Mouse (Mus musculus): ENCODE measurements around the gene Cyp1a2.
"Not testable (repeated sequence)": the region's sequence is repeated elsewhere in the genome, so short reads cannot be mapped to it uniquely, and the experiment has no call there.

The Cyp1a2 gene

DNA sequence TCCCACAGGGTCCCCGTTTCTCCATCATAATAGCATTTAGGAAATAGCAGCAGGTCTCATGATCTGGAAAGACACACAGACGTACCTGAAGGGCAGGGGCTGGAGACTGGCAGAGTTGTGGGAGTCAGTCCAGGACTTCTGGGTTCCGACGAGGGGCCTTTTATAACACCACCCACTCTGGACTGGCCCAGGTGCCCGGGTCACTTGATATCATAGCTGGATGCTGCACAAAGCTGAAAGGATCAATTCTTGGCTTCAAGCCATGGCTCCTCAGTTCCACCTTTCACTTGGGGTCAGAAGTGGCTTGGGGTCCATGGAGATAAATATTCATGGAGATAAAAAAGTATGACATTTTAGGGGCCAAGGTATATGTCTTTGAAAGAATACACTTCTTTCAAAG, at the start of gene Cyp1a2:
Cyp1a2 (minus strand) TSS at position 184 of the 400 bp plus-strand sequence.
- DNase-seq (ENCODE audit: low spot score) = no peak

DNA sequence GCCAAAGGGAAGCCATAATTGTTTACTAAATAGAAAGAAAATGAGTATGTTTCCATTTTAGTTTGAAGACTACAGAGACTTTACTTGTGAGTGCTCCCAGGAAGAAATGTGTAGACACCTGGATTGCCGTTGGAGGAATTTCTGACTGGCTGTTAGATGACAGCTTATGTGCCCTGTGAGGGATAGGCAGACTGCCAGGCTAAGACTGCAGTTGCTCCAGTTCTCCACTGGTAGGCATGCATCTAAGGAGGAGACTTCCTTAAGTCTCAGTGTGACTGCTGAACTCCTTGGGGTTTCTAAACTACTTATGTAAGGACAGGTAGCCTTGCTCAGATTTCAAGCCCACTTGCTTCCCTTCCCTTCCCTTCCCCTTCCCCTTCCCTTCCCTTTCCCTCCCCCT, 44.8 kb upstream of the Cyp1a2 start:
- DNase-seq (ENCODE audit: low spot score) = no peak

DNA sequence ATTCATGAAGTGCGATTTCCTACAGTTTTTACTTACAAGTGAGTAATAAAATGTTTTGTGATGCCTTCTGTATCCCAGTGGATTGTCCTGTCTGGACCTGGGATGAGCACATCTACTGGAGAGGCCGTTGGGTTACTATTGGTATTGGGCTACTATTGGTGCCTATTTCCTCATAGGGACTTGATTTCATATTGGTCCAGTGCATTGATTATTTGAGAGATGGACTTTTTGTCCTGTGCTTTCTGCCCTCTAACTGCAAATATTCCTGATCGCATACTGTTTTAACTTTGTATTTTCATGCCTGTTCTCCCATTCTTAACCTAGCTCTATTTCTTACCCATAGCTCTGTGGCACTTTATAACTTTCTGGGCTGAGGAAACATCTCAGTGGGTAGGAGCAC, 41.2 kb upstream of the Cyp1a2 start:
- no peak for DNase-seq (ENCODE audit: low spot score)

DNA sequence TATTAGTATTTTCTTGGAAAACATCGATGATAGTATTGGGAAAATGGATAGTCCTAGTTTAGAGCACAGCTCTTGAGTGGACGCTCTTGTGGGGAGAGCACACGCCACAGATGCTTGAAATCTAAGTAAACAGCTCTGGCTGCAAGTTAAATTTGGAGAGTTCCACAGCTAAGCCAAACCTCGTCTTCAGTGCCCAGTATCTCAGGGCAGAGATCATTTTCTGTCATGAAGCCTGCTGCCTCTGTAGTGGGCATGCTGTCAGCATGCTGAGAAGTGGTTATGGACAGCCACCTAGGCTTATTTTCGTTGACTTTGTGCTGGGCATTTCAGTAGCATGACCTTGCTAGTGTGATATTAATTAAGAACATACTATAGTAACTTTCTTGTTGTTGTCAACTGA, 40.3 kb upstream of the Cyp1a2 start:
- DNase-seq (ENCODE audit: low spot score) = no peak

DNA sequence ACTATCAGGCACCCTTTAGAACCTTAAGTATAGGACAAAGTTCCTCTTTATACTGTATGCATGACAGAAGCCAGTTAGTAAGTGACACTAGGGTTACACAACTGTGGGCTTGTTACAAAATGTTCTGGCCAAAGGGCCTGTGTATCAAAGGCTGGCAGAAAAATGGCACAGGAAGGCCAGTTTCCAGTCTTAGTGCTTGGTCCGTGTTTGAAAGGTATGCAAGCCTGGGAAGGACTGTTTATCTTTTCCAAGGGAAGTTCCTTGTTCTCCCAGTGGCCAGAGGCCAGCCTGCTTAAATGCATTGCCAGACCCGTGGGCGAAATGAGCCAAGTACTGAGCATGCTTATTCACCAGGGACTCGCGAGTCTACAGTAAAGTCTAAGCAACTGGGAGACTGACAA, 39.8 kb upstream of the Cyp1a2 start:
- DNase-seq (ENCODE audit: low spot score) = no peak

DNA sequence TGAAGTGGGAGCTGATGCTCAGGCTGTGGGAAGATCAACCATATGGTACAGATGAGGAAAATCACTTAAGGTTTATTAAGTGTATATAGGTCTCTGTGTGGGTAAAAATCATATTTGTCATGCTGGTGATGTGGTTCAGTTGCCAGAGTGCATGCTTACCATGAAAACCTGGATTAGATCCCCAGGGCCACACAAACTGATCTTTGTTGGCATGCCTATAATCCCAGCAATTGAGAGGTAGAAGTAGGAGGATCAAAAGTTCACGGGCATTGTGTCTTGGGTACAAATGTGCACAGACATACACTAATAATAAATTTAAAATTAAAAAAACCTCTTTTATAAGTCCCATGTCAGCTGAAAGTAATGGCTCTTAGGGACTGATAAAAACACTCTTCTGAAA, 38.9 kb upstream of the Cyp1a2 start:
- DNase-seq (ENCODE audit: low spot score) = no peak

DNA sequence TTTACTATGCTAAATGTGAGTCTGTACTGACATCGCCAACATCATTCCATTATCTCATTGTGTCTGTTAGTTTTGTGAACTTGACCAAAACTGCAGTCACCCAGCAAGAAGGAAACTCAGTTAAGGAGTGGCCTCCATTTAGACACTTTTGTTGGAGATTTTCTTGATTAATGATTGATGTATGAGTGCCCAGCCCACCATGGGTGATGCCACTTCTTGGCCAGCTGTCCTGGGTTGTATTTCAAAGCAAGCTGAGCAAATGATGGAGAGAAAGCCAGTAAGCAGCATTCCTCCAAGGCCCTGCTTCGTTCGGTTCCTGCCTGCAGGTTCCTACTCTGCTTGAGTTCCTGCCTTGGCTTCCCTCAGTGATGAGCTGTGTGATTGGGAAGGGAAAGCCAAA, 37.2 kb upstream of the Cyp1a2 start:
- DNase-seq (ENCODE audit: low spot score) = no peak

DNA sequence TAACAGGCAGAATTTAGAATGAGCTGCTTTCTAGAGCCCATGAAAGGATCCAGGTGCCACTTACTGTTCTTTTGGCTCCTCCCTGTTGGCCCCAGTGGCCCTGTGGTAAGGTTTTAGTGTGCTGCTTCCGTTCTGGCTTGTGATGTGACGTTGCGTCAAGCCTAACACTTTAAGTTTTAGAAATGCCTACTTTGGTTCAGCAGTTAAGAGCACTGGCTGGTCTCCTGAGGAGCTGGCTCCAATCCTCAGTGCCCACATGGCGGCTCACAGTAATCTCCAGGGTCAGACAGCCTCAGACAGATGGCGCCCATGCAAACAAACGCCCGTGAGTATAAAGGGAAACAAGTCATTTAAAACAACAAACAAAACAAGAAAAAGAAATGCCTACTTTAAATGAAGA, 34.9 kb upstream of the Cyp1a2 start:
- no peak for DNase-seq (ENCODE audit: low spot score)

DNA sequence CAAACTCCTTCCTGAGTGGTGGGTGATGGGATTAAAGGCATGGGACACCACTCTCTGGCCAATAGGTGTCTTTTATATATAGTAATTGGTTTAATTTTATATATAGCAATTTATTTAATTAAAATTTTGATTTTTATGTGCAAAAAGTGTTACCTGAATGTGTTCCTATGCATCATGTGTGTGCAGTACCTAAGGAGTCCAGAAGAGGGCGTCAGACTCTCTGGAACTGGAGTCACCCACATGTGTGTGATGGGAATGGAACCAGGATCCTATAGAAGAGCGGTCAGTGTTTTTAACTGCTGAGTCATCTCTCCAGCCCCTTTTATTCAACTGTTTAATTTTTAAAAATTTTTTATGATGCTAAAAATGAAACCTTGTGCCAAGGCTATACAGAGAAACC, 28.7 kb upstream of the Cyp1a2 start:
- no peak for DNase-seq (ENCODE audit: low spot score)

DNA sequence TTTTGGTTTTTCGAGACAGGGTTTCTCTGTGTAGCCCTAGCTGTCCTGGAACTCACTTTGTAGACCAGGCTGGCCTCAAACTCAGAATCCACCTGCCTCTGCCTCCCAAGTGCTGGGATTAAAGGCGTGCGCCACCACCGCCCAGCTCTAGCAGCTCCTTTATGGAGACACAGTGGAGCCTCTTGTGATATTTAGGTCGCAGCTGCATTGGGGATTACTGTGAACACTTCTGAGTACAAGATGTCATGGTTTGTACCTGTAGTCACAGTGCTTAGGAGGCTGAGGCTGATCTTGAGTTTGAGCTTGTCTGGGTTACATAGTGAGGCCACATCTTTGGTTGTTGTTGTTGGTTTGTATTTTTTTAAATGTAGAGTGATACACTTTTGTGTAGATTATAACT, 26.7 kb upstream of the Cyp1a2 start:
- DNase-seq (ENCODE audit: low spot score) = not testable (repeated sequence)

DNA sequence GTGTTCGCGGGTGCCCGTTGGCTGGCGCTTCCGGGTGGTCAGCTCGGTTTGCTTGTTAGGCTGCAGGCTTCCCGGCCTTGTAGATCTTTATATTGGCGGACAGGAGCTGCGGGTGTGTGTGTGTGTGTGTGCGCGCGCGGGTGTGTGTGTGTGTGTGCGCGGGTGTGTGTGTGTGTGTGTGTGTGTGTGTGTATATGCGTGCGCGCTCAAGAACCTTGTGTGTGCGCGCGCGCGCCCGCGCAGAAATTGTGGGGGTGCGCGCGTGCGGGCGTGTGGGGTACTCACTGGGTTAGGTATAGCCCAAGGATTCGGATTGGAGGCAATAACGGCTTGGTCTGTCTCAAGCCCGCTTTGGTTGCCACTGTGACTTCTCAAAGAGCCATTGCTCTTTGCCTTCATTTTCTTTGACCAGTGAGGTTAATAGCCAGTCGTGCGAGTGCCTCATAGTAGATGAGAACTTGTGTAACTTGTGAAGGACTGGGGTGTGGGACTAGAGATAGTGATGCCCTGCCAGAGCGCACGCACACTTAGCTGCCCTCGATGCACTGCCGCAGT, 25.3 kb upstream of the Cyp1a2 start:
- no peak for DNase-seq (ENCODE audit: low spot score)

DNA sequence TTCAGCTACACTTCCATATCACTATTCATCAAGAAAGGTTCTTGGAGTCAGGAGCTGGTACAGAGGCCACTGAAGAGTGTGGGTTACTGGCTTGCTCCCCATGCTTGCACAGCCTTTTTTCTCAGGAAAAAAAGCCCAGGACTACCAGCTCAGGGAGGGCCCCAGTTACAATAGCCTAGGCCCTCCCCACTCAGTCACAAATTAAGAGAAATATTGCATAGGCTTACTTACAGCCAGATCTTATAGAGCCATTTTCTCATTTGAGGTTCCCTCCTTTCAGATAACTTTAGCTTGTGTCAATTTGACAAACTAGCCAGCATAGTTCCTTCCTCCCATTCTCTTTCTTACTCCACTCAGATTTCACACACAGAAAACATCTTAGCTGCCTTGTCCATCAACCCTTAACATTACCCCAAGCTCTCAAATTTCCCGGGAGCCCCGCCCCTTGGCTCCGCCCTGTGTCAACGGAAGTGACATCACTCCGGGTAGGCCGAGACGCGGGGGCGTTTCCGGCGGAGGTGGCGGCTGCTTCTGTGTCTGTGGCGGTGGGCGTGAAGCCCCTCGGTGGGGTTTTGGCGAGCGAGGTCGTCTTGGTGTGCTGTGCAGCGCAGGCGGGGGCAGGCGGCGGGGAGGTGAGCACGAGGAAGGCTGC, 24.7 kb upstream of the Cyp1a2 start, which contains the start of gene Edc3:
Edc3 (plus strand) TSS at position 473 of the 652 bp plus-strand sequence.
- peak; percentile 82 for DNase-seq (ENCODE audit: low spot score)

DNA sequence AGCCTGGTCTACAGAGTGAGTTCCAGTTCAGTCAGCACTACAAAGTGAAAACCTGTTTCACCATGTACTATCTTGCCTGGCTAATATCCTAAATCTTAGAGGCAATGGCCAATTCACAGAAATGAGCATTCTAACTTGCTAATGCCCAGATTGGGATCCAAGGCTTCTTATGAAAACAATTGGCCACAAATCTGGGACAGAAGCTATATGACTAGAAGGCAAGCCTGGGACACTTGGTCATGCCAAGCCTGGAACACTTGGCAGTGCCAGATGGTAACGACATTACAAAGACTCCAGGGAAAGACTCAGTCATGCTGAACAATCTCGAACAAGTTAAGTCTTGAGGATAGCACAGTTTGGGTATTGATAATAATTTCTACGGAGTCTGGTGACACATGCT, 23.0 kb upstream of the Cyp1a2 start:
- DNase-seq (ENCODE audit: low spot score) = no peak

DNA sequence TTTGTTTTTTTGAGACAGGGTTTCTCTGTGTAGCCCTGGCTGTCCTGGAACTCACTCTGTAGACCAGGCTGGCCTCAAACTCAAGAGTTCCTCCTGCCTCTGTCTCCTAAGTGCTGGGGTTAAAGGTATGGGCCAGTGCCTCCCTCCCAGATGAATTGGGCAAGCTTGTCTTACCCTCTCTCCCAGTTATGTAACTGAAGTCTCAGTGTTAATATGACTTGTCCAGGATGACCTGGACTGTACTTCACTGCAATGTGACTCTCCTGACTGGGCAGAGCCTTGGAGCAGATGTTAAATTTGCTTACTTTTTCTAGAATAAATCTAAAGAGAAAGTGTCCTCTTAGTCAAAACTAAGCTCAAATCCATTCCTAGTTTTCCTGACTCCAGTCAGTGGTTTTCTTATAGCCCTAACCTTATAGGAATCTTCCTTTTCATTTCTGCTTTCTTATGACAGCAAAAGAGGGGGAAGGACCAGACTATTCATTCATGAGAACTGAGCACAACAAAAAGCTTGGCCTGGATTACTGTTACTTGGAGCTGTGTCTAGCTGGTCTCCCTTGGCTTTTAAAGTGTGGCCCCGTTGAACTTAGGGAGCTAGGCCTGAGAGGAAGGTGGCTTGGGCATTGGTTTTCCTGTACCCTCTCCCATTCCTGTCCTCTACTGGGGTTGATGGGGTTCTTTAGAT, 15.1 kb upstream of the Cyp1a2 start:
- no peak for DNase-seq (ENCODE audit: low spot score)

DNA sequence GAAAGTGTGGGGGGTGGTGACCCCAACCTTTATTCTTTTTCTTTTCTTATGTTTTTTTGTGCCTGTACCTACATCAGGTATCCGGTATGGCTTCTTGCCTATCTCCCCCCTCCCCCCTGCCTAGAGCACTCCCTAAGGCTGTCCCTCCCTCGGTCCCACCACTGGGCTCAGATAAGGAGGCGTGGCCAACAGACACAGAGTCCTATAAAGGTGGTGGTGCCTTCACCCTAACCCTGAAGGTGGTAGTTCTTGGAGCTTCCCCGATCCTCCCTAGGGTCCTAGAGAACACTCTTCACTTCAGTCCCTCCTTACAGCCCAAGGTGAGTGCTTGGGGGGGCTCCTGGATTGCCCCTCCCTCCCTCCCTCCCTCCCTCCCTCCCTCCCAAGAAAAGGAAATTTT, 13.9 kb upstream of the Cyp1a2 start:
- DNase-seq (ENCODE audit: low spot score) = no peak

DNA sequence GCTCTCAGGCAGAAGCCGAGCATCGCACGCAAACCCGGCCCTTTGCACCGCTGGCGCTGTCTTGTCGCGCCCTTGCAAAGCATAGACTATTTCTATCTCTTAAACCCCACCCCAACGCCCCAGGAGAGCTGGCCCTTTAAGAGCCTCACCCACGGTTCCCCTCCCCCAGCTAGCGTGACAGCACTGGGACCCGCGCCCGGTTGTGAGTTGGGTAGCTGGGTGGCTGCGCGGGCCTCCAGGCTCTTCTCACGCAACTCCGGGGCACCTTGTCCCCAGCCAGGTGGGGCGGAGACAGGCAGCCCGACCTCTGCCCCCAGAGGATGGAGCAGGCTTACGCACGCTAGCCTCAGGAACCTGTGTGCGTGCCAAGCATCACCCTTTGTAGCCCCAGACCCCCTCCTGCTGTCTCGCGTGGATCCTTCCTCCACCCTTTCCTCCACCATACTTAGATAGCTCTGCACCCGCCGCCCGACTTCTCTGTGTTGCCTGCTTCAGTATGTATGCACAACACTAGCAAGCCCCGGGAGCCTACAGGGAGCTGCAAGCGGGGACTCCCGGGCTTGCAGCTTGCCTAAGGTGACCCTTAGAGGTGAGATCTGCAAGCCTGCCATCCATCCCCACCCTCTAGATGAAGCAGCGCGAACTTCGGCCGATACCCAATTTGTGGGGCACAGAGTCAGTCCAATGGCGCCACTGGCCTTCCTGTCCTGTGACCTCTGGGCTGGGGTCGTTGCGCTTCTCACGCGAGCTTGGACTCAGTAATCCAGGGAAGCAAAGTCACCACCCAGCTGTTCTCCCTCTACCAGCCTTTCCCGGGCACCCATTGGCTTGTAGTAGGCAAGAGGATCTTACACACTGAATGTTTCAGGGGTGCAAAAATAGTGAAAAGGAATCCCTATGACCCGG, 13.1 kb upstream of the Cyp1a2 start:
- DNase-seq (ENCODE audit: low spot score) = no peak

DNA sequence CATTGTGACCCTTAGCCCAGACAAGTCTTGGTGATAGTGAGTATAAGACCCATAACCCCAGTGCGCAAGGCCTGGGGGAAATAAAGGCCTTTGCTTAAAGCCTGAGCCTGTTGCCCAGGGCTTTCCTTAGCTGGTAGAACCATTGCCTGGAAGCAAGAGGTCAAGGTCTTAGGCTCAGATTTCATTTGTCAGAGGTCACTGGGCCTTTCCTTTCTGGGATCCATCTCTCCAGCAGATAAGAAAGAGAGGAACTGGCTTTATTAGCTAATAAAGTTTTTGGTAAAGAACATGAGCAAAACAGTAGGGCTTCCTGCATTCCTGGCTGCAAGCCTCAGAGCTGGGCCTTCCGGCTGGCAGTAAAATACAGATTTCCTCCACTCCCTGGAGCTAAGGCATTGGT, 10.6 kb upstream of the Cyp1a2 start:
- DNase-seq (ENCODE audit: low spot score) = no peak

DNA sequence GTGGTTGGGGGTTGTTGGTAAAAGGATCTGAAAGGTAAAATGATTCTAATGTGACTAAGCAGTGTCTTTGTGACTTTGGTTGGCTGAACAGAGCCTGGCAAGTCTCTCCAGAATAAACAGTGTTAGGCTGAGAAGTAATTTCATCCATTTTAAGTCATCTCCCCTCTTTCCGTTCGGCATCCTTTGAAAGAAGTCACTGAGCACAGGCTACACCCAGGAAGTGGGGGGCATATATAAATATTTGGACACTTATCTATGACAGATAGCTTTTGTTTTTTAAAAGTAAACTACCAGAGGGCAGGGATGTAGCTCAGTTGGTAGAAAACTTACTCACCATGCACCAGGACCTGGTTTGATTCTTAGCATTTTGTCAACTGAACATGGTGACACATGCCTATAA, 5.1 kb upstream of the Cyp1a2 start:
- DNase-seq (ENCODE audit: low spot score) = no peak

DNA sequence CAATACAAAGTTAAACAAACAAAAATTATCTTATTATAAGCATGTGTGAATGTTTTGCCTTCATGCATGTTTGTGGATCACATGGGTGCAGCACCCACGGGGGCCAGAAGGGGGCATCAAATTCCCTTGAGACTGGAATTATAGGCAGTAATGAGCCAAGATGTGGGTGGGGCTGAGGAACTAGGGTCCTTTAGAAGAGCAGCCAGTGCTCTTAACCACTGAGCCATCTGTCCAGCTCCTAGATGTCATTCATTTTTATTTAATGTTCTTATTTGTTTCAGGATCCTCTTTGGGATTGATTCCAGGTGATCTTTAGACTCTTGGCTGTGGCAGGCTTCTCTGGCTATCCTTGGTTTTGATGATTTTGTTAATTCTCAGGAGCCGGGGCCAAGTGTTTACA, 4.7 kb upstream of the Cyp1a2 start:
- peak; percentile 15 for DNase-seq (ENCODE audit: low spot score)

DNA sequence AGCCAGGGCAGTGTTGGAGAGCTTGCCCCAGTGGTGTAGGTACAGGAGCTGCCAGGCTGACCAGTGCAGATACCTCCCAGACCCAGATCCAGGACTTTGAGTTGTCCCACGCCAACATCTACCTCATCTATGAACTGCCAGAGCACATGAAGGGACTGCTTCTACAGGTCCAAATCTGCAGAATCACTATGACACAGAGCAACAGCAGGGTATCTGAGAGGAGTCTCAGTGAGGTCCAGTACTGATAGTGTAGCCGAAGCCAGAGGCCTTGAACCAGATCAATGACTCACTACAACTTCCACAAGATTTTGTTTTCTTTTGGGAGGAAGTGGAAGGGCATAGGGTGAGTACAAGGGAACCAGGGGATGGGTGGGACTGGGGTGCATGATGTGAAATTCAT, 4.2 kb upstream of the Cyp1a2 start, which contains the start of gene Cyp1a1:
Cyp1a1 (plus strand) TSS at position 178 of the 400 bp plus-strand sequence.
- no peak for DNase-seq (ENCODE audit: low spot score)

DNA sequence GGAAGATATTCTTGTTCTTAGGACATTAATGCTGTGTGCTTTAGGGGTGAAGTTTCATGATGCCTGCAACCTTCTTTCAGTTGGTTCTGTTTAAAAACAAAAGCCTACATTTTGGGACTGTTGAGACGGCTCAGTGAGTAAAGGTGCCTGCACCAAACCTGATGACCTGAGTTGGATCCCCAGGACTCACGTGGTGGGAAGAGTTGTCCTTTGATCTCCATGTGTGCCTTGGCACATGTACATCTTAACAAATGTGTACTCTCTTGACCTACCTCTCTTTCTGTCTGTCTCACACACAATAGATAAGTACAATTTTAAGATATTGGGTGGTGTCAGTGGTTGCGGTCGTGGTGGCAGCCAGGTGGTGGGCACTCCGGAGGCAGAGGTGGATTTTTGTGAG, 2.5 kb upstream of the Cyp1a2 start:
- no peak for DNase-seq (ENCODE audit: low spot score)

DNA sequence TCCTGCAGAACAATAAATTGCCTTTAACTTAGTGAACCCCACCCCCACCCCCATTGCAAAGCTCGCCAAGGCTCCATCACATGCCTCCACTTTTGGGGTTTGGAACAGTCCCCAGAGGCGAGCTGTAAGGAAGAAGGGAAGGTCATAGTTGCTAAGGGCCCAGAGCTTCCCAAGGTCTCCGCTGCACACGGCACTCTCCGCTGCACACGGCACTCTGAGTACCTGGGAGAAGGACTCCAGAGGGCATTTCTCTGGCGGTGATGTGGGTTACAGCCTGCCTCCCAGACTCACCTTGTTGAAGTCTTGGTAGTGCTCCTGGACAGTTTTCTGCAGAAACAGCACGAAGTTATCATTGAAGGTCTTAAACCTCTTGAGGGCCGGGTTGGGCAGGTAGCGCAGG, 2.1 kb downstream of the Cyp1a2 start:
- DNase-seq (ENCODE audit: low spot score) = no peak

DNA sequence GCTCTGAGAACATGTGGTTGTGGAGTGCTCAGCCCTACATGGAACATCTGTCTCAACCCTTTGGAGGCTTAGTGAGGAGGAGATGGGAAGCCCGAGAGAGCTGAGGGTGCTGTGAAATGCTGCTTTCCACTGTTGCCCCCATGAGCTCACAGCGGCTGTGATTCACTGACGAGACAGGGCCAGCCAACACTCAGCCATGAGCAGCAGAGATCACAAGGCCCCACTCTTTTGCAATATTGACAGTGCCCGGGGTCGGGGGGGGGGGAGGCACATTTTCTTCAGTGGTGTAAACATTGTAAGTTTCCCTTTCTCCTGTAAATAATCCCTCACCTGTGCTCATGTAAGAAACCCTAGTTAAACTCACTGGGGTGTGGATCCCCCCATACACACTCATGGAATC, 12.0 kb downstream of the Cyp1a2 start:
- no peak for DNase-seq (ENCODE audit: low spot score)

All from spleen, adult 12 weeks (tissue).